Mouse (Mus musculus): ENCODE results near the gene Zfp719. TPM values are rescaled to one million over a fixed set of nuclear protein-coding genes. Genes with fewer than 3 reads are reported as not detected.
A peak's percentile ranks its signal among the peaks of the same experiment; 100 is the strongest.

Zfp719 gene
- polyA plus RNA-seq, 1 experiment from 2014 or later = 12.4 TPM

- no peak for ATAC-seq (replicated peaks; ENCODE audit: low FRiP score)
- Histone ChIP-seq H3K9ac (no peak overlapping the region), H3K36me3 (no peaks in the 10 kb centered on the region), H3K4me2 (no peak overlapping the region), H3K9me3 (replicated peaks) (no peaks in the 10 kb centered on the region), H3K4me1 (no peaks in the 10 kb centered on the region), H3K4me3 (replicated peaks) (no peak overlapping the region), H3K27me3 (no peaks in the 10 kb centered on the region), H3K27ac (no peak overlapping the region)
- WGBS = 67% methylated on average over 1 of the region's 1 CpGs
Measured at GRCm38 (mm10) chr7:43556901-43557300, 22.5 kb upstream of the Zfp719 start.

GRCm38 (mm10) chr7:43562006-43562633 is 17.3 kb upstream of the Zfp719 start, which contains the start of gene Zfp658:
TSS of gene Zfp658 (plus strand) at chr7:43562256.
- ATAC-seq (replicated peaks; ENCODE audit: low FRiP score) = peak; percentile 90
- H3K27me3 ChIP-seq = no peaks in the 10 kb centered on the region
- under 1% methylated on average over 27 of the region's 27 CpGs for WGBS
- H3K36me3 ChIP-seq = peaks cover 20% of the 10 kb centered on the region
- H3K4me3 ChIP-seq (replicated peaks) = peak within 1 kb of the TSS; percentile 83
- H3K9ac ChIP-seq = peak within 1 kb of the TSS; percentile 80
- H3K4me1 ChIP-seq = peaks cover 15% of the 10 kb centered on the region
- peak within 1 kb of the TSS; percentile 84 for H3K4me2 ChIP-seq
- no peaks in the 10 kb centered on the region for H3K9me3 ChIP-seq (replicated peaks)
- peak within 1 kb of the TSS; percentile 91 for H3K27ac ChIP-seq

DNA sequence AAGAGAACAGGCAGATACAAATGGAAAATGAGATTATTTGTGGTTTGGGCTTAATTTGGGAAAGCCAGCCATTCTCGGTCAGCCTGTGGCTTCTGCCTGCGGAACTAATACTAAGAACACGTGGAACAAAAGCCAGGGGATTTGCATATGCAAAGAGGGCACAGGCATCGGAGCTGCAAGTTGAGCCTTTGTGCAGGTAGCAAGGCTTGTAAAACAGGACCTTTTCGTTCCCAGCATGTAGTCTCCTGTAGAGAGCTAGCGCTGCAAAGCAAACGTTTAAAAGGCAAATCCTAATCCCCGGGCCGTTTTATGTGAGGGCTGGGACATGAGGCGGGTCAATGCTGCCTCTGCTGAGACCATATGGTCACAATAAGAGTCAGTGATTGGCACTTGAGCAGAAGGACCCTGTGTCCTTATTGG is 16.7 kb upstream of the Zfp719 start:
- peaks cover 25% of the 10 kb centered on the region for H3K36me3 ChIP-seq
- peak overlapping the region; percentile 80 for H3K9ac ChIP-seq
- peak overlapping the region; percentile 83 for H3K4me3 ChIP-seq (replicated peaks)
- peak overlapping the region; percentile 91 for H3K27ac ChIP-seq
- 0 out of 2 replicates have a peak, but pooled peaks have one; percentile 6 for ATAC-seq (replicated peaks; ENCODE audit: low FRiP score)
- no peaks in the 10 kb centered on the region for H3K9me3 ChIP-seq (replicated peaks)
- H3K4me2 ChIP-seq = peak overlapping the region; percentile 84
- H3K27me3 ChIP-seq = no peaks in the 10 kb centered on the region
- under 1% methylated on average over 10 of the region's 10 CpGs for WGBS
- peaks cover 15% of the 10 kb centered on the region for H3K4me1 ChIP-seq

DNA sequence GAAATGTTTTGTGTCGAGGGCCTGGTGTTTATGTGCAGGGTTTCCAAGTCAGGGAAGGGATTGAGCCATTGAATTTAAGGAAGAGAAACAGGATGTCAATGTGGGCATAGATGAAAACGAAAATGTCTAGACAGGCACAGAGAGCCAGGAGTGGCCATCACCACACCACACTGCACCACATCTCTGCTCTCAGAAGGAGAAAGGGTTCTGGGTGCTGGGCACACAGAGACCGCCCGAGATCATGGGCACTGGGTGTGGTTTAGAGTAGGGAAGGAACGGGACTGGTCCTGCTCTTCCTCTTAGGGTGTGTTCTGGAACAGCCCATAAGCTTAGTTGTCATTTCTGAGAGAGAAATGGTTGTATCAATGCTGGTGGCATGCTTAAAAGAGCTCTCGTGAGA is 16.1 kb upstream of the Zfp719 start:
- Histone ChIP-seq H3K4me3 (replicated peaks) (peak overlapping the region; percentile 83), H3K36me3 (peaks cover 32% of the 10 kb centered on the region), H3K9ac (peak overlapping the region; percentile 80; the same call in 1 of the 2 replicates), H3K27me3 (no peaks in the 10 kb centered on the region), H3K4me1 (peaks cover 15% of the 10 kb centered on the region), H3K4me2 (peak overlapping the region; percentile 84), H3K27ac (no peak overlapping the region), H3K9me3 (replicated peaks) (no peaks in the 10 kb centered on the region)
- no peak for ATAC-seq (replicated peaks; ENCODE audit: low FRiP score)
- WGBS = 64% methylated on average over 6 of the region's 6 CpGs

DNA sequence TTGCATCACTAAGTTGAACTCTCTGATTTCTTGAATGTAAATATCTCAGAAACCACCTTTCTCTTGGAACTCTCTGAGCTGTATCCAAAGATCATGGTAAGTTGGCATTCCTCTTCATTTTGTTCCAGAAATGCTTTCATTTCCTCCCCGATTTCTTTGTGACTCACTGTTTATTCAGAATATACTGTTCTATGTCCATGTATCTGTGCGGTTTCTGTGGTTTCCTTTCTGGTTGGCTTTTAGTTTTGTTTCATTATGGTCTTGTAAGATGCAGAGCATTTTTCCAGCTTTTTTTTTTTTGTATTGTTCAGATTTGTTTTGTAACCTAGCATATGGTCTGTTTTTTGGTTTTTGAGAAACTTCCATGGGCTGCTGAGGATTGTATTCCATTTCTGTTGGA is 8.2 kb upstream of the Zfp719 start:
- Histone ChIP-seq H3K4me3 (replicated peaks) (no peak overlapping the region), H3K4me1 (no peaks in the 10 kb centered on the region), H3K9me3 (replicated peaks) (no peaks in the 10 kb centered on the region), H3K9ac (no peak overlapping the region), H3K36me3 (peaks cover 82% of the 10 kb centered on the region), H3K27ac (no peak overlapping the region), H3K4me2 (no peak overlapping the region), H3K27me3 (no peaks in the 10 kb centered on the region)
- 94% methylated on average over 2 of the region's 2 CpGs for WGBS
- no peak for ATAC-seq (replicated peaks; ENCODE audit: low FRiP score)

DNA sequence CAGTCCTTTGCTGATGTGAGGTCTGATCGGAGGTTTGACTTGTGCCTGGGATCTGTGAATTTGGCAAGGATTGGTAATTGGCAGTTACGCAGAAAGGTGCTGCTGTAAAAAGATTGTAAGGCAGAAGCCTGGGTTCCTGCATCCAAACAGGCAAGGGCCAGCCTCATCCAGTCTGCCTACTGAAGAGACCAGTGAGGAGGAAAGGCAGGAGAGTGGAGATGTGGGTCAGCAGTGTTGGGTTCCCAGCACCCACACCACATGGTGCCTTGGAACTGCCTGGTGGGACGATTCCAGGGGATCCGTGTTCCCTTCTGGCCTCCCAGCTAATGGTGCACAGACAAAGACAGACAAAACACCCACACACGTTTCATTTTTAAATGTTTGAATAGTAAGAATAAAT is 1.1 kb downstream of the Zfp719 start:
- Histone ChIP-seq H3K4me1 (peaks cover 19% of the 10 kb centered on the region), H3K27ac (no peak overlapping the region), H3K4me2 (peak overlapping the region; percentile 72), H3K36me3 (peaks cover 20% of the 10 kb centered on the region), H3K27me3 (no peaks in the 10 kb centered on the region), H3K4me3 (replicated peaks) (peak overlapping the region; percentile 79), H3K9me3 (replicated peaks) (no peaks in the 10 kb centered on the region), H3K9ac (peak overlapping the region; percentile 75)
- 60% methylated on average over 5 of the region's 5 CpGs for WGBS
- ATAC-seq (replicated peaks; ENCODE audit: low FRiP score) = no peak

DNA sequence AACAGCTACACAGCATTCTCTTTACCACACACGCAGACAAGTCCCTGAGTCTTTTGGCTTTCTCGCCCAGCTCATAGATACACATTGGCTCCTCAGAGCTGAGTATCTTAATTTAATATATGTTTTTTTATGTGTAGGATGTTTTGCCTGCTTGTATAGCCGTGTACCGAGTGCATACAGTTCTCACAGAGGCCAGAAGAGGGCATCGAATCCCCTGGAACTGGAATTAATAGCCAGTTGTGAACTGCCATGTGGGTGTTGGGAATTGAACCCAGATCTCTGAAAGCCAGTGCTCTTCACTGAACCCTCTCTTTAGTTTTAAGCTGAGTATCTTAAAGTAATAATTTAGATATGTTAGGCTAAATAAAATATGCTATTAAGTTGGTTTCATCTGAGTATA is 5.4 kb downstream of the Zfp719 start:
- Histone ChIP-seq H3K9ac (no peak overlapping the region), H3K27me3 (no peaks in the 10 kb centered on the region), H3K4me2 (no peak overlapping the region), H3K27ac (no peak overlapping the region), H3K4me1 (peaks cover 19% of the 10 kb centered on the region), H3K36me3 (peaks cover 63% of the 10 kb centered on the region), H3K9me3 (replicated peaks) (no peaks in the 10 kb centered on the region), H3K4me3 (replicated peaks) (no peak overlapping the region)
- no peak for ATAC-seq (replicated peaks; ENCODE audit: low FRiP score)
- 94% methylated on average over 5 of the region's 5 CpGs for WGBS

GRCm38 (mm10) chr7:43601884-43602283 is 22.5 kb downstream of the Zfp719 start:
- Histone ChIP-seq H3K4me1 (peaks cover 1% of the 10 kb centered on the region; the same call in 1 of the 2 replicates), H3K9me3 (replicated peaks) (no peaks in the 10 kb centered on the region), H3K4me2 (no peak overlapping the region), H3K4me3 (replicated peaks) (no peak overlapping the region), H3K36me3 (no peaks in the 10 kb centered on the region), H3K27me3 (no peaks in the 10 kb centered on the region), H3K27ac (no peak overlapping the region), H3K9ac (no peak overlapping the region)
- 44% methylated on average over 5 of the region's 5 CpGs for WGBS
- ATAC-seq (replicated peaks; ENCODE audit: low FRiP score) = no peak

DNA sequence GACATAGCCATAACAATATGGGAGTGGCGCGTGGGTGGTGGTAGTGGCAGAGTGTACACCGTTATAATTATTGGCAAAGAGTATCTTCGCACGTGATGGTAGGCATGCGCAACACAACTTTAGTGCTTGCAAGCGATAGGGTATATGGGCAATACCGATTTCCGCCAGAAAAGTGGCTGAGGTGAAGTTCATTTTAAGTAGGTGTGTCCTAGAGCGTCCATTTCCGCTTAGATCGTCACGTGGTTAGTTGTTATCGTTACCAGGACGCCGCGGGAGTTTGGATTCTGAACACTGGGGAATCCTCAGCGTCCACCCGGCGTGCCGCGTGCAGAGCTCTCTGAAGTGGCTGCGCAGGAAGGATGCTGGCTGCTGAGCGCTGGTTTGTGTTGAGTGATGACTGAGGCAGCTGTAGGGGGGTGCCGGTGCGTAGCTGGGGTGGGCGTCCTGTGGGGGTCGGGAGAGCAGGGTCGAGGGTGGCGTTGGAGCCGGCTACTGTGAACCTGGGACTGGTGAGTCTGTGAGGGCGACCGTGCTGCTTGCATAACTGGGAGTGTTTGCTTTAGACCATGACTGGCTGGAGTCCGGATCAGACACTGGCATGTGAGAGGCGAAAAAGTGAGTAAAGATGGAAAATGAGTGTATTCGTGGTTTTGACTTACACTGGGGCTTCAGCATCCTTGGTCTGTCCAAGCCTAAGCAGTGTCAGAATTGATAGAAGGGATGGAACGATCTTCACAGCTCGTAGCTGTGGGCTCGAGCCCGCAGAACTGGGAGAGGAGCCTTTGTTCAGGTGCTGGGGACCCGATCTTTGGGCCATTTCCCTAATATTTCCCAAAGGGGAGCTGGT is 27.7 kb downstream of the Zfp719 start, which contains the start of gene Zfp819:
Gene Zfp819 (plus strand): TSS at position 274 of the 847 bp plus-strand sequence.
- H3K4me3 ChIP-seq (replicated peaks) = peak within 1 kb of the TSS; percentile 44
- 16% methylated on average over 41 of the region's 41 CpGs for WGBS

DNA sequence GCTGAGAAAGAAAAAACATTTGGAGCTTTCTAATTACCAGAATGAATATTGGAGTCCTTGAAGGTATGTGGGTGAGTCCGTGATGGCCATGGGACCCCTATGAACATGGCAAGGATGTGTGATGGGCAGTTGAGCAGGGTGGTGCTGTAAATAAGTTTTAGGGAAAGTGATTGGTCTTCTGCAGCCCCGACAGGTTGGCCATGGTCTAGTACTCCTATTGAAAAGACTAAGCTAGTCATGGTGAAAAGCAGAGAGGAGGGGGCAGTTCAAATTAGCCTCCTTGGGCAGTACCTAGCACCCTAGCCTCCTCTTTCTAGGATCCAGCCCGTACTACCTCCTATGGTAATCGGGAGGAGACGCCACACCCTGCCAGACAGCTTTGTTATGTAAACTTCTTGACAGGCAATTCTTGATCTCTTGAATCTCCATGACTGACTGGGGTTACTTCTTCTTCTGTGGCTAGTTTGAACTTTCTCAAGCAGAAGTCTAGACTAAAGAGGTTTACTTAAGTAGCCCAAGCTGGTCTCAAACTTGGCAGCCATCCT is 28.4 kb downstream of the Zfp719 start:
- Histone ChIP-seq H3K9ac (no peak overlapping the region), H3K4me2 (peak overlapping the region; percentile 81), H3K27me3 (peaks cover 9% of the 10 kb centered on the region; the same call in 1 of the 2 replicates), H3K4me3 (replicated peaks) (no peak overlapping the region), H3K27ac (no peak overlapping the region), H3K4me1 (peaks cover 9% of the 10 kb centered on the region), H3K36me3 (no peaks in the 10 kb centered on the region), H3K9me3 (replicated peaks) (no peaks in the 10 kb centered on the region)
- 39% methylated on average over 5 of the region's 5 CpGs for WGBS
- ATAC-seq (replicated peaks; ENCODE audit: low FRiP score) = no peak

More for the DNA sequence above, 27.7 kb downstream of the Zfp719 start, which contains the start of gene Zfp819:
- no peaks in the 10 kb centered on the region for H3K36me3 ChIP-seq
- H3K4me1 ChIP-seq = peaks cover 9% of the 10 kb centered on the region
- peak; percentile 88 for ATAC-seq (replicated peaks; ENCODE audit: low FRiP score)
- no peaks in the 10 kb centered on the region for H3K9me3 ChIP-seq (replicated peaks)
- H3K9ac ChIP-seq = no peak within 1 kb of the TSS
- peak within 1 kb of the TSS; percentile 81 for H3K4me2 ChIP-seq
- peaks cover 9% of the 10 kb centered on the region; the same call in 1 of the 2 replicates for H3K27me3 ChIP-seq
- no peak within 1 kb of the TSS for H3K27ac ChIP-seq

GRCm38 (mm10) chr7:43608316-43608824 is 29.0 kb downstream of the Zfp719 start:
- H3K27ac ChIP-seq = no peak overlapping the region
- ATAC-seq (replicated peaks; ENCODE audit: low FRiP score) = no peak
- H3K9ac ChIP-seq = no peak overlapping the region
- H3K4me3 ChIP-seq (replicated peaks) = no peak overlapping the region
- no peaks in the 10 kb centered on the region for H3K36me3 ChIP-seq
- 73% methylated on average over 7 of the region's 7 CpGs for WGBS
- peaks cover 9% of the 10 kb centered on the region for H3K4me1 ChIP-seq
- H3K27me3 ChIP-seq = peaks cover 9% of the 10 kb centered on the region; the same call in 1 of the 2 replicates
- no peaks in the 10 kb centered on the region for H3K9me3 ChIP-seq (replicated peaks)
- no peak overlapping the region for H3K4me2 ChIP-seq

All from kidney, embryonic 15.5 days (tissue).